Mouse (Mus musculus): ENCODE data around the gene Kif28. TPM values are rescaled to one million over a fixed set of nuclear protein-coding genes. Genes with fewer than 3 reads are reported as not detected.
"Not testable (repeated sequence)": the region's sequence is repeated elsewhere in the genome, so short reads cannot be mapped to it uniquely, and the experiment has no call there.

Gene Kif28
- total RNA-seq, 2 experiments from 2014 or later, result 0.23 TPM; not detected in 1

DNA sequence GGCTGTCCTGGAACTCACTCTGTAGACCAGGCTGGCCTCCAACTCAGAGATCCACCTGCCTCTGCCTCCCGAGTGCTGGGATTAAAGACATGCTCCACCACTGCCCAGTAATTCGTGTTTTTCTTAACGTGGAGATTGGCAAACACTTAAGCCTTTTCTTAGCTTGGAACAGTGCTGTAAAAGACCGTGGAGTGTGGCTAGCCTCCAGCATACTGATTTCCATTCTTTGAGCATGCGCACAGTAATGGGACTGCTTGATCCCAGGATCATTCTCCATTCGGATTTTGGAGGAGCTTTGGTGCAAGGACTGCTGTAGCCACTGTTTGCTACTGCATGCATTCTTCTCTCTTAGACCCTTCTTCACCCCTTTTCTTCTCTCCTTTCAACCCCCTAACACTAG, 55.6 kb downstream of the Kif28 start:
- no peak for DNase-seq (ENCODE audit: extremely low spot score in 1 of 2, low spot score in 2 of 2)
- TF ChIP-seq CTCF (IDR thresholded peaks at IDR 0.05), result no peak
- no peak overlapping the region for H3K4me3 ChIP-seq
- H3K27ac ChIP-seq, result no peak overlapping the region
- intact Hi-C loops (cut with DNase I), result no loop called here

DNA sequence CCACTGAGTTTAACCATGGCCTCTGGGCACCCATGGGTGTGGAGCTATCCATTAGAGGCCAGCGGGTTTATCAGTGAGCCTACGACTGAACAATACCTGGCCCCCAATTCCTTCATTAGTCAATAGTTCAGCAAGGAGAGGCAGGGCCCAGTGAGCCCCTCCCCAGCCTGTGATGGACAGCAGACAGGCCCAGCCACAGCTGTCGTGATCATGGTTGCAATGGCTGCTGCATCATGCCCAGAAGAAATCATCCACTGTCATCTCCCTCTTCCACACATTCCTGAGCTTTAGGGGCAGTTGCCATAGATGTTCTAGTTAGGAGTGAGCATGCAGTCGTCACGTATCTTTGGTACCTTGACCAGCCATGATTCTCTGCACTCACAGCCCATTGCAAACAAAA, 56.2 kb downstream of the Kif28 start:
- intact Hi-C loops (cut with DNase I), result no loop called here
- H3K27ac ChIP-seq, result no peak overlapping the region
- TF ChIP-seq CTCF (IDR thresholded peaks at IDR 0.05), result no peak
- H3K4me3 ChIP-seq, result no peak overlapping the region
- DNase-seq (ENCODE audit: extremely low spot score in 1 of 2, low spot score in 2 of 2), result no peak

DNA sequence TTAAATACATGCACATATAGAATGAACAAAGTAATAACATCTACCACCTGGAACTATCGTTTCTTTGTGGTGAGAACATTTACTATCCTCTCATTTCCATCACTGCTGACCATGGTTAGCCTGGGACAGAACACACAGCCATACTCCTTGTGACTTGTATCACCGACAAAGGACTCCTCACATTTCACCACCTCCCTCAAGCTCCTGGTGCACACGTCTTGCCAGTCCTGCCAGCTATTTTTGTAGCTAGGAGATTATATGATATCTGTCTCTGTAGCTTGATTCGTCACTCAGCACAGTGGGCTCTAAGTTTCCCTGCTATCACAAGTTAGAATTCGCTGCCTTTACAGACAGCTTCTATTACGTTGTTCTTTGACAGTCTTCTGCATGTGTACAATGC, 56.7 kb downstream of the Kif28 start:
- intact Hi-C loops (cut with DNase I), result no loop called here
- no peak for TF ChIP-seq CTCF (IDR thresholded peaks at IDR 0.05)
- no peak overlapping the region for H3K27ac ChIP-seq
- H3K4me3 ChIP-seq, result no peak overlapping the region
- DNase-seq (ENCODE audit: extremely low spot score in 1 of 2, low spot score in 2 of 2), result no peak

DNA sequence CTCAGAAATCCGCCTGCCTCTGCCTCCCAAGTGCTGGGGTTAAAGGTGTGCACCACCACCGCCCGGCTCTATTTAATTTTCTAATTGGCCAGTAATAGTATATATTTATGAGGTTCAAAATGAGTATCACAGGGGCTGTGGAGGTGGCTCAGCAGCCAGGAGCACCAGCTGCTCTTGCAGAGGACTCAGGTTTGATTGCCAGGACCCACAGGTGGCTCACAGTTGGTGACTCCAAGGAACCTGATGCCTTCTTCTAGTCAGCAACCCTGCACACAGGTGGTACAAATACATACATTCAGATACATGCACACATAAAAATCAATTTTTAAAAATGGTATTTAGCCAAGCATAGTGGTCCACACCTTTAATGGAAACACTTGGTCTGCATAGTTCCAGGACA, 57.1 kb downstream of the Kif28 start:
- TF ChIP-seq CTCF (IDR thresholded peaks at IDR 0.05), result no peak
- H3K27ac ChIP-seq, result no peak overlapping the region
- intact Hi-C loops (cut with DNase I), result no loop called here
- no peak overlapping the region for H3K4me3 ChIP-seq
- DNase-seq (ENCODE audit: extremely low spot score in 1 of 2, low spot score in 2 of 2), result no peak

DNA sequence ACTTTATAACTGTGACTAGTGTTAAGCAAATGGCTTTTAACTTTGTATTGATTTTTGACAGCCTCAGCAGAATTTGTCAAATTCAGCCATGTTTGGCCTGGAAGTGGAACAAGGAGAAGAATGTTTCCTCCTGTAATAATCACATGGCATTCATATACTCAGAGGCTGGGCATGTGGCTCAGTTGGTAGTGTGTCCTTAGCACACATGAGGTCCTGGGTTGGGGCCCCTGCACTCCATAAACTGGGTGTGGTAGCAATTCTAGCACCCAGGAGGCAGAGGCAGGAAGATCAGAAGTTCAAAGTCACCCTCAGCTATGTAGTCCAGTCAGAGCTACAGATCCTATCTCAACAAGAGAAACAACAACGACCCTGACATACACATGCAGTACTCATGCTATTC, 57.8 kb downstream of the Kif28 start:
- intact Hi-C loops (cut with DNase I), result no loop called here
- DNase-seq (ENCODE audit: extremely low spot score in 1 of 2, low spot score in 2 of 2), result no peak

DNA sequence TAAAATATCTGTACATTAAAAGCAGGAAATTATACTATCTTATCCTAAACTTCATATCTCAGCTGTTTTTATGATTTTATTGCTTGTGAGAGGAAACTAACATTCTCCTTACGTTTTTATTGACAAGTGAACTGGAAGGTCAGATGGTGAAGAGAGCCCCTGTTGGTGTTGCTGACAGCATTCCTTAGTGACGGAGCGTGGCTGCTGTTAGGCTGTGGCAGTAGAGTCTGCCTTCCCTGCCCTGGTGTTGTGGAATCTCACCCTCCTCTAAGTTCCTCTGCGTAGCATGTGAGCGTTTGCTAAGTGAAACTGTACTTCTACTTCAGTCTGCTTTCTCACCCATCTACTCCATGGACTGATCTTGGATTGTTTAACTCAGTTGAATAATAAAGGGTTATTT, 58.3 kb downstream of the Kif28 start:
- intact Hi-C loops (cut with DNase I), result no loop called here
- no peak overlapping the region for H3K4me3 ChIP-seq
- TF ChIP-seq CTCF (IDR thresholded peaks at IDR 0.05), result no peak
- H3K27ac ChIP-seq, result no peak overlapping the region
- no peak for DNase-seq (ENCODE audit: extremely low spot score in 1 of 2, low spot score in 2 of 2)

More for the DNA sequence above, 57.8 kb downstream of the Kif28 start:
- no peak overlapping the region for H3K4me3 ChIP-seq
- no peak overlapping the region for H3K27ac ChIP-seq
- TF ChIP-seq CTCF (IDR thresholded peaks at IDR 0.05), result no peak

DNA sequence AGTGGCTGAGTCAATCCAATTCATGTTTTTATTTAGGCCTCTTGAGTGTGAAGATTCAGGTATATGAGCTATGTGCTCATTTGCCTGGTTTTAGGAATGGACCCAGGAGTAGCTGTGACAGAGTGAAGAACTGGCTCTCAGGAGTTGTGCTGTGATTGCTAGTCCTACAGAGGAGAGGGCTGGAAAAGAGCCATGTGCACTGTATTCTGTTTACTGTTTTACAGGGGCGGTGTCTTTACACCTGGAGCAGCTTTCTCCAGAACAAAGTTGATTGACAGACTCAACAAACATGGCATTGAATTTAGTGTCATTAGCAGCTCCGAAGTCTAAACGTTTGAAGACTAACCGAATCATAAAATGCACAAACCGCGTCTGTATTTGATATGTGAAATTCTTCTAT, 58.7 kb downstream of the Kif28 start:
- no peak for TF ChIP-seq CTCF (IDR thresholded peaks at IDR 0.05)
- H3K4me3 ChIP-seq, result no peak overlapping the region
- no peak for DNase-seq (ENCODE audit: extremely low spot score in 1 of 2, low spot score in 2 of 2)
- intact Hi-C loops (cut with DNase I), result no loop called here
- no peak overlapping the region for H3K27ac ChIP-seq

DNA sequence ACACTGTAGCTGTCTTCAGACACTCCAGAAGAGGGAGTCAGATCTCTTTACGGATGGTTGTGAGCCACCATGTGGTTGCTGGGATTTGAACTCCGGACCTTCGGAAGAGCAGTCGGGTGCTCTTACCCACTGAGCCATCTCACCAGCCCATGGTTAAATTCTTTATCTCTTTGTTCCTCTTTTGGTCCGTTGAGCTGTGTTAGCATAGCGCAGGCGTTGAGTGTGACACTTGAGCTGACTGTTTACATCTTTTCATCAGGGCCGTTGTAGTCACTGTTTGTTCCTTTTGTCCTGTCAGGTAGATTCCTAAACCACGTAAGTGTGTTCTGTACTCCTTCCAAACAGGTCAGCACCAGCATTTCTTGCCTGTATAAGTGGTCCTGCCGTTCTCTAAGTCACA, 62.3 kb downstream of the Kif28 start:
- DNase-seq (ENCODE audit: extremely low spot score in 1 of 2, low spot score in 2 of 2); H3K4me3 ChIP-seq; intact Hi-C loops (cut with DNase I); H3K27ac ChIP-seq: not testable (repeated sequence)

DNA sequence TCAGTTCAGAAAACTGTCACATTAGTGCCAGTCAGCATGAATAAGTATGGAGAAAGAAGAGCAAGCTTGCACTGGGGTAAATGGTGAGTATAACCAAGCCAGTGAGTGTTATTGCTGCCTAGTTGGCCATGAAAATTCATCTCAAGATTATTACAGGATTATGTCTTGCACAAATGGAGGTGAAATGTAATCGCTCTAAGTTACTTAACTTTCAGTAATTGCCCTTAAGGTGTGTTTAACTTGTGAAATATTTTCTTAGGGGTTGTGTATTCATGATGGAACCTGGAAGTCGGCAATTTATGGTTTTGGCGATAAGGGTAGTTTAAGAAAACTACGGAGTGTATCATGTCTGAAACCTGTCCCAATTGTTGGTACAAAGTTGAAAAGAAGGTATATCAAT, 65.7 kb downstream of the Kif28 start:
- intact Hi-C loops (cut with DNase I), result no loop called here
- no peak for DNase-seq (ENCODE audit: extremely low spot score in 1 of 2, low spot score in 2 of 2)
- H3K27ac ChIP-seq, result no peak overlapping the region
- H3K4me3 ChIP-seq, result no peak overlapping the region
- no peak for TF ChIP-seq CTCF (IDR thresholded peaks at IDR 0.05)

DNA sequence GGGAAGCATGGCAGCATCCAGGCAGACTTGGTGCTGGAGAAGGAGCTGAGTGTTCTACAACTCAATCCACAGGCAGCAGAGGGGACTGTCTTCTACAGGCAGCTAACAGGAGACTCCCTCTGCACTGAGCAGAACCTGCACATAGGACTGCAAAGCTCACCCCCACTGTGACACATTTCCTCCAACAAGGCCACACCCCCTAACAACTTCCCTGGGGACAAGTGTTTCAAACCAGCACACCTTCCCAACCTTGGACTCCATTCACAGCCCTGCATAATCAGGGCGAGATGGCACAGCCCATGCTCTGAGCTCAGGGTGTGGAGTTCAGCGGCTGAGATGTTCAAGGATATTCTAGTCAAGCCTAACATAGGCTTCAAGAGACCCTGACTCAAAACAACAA, 68.0 kb downstream of the Kif28 start:
- intact Hi-C loops (cut with DNase I), result no loop called here
- Histone ChIP-seq H3K27ac (no peak overlapping the region), H3K4me3 (no peak overlapping the region)
- no peak for DNase-seq (ENCODE audit: extremely low spot score in 1 of 2, low spot score in 2 of 2)
- TF ChIP-seq CTCF (IDR thresholded peaks at IDR 0.05), result no peak

DNA sequence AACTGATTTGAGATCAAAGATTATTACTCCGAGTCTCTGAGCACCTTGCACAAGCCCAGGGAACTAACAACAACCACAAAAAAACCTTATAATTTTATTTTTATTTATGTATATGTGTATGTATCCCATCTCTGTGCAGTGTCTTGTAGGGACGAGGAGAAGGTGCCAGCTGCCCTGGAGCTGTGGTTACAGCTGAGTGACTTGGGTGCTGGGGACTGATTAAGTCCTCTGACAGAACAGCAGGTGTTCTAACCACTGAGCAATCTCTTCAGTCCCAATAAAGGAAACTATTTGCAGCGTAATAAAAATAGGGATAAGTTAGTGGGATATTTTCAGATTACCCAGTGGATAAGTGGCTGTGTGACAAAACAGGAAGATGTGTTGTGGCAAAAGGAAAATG, 70.7 kb downstream of the Kif28 start:
- no peak for DNase-seq (ENCODE audit: extremely low spot score in 1 of 2, low spot score in 2 of 2)
- intact Hi-C loops (cut with DNase I), result no loop called here
- TF ChIP-seq CTCF (IDR thresholded peaks at IDR 0.05), result no peak
- Histone ChIP-seq H3K27ac (no peak overlapping the region), H3K4me3 (no peak overlapping the region)

DNA sequence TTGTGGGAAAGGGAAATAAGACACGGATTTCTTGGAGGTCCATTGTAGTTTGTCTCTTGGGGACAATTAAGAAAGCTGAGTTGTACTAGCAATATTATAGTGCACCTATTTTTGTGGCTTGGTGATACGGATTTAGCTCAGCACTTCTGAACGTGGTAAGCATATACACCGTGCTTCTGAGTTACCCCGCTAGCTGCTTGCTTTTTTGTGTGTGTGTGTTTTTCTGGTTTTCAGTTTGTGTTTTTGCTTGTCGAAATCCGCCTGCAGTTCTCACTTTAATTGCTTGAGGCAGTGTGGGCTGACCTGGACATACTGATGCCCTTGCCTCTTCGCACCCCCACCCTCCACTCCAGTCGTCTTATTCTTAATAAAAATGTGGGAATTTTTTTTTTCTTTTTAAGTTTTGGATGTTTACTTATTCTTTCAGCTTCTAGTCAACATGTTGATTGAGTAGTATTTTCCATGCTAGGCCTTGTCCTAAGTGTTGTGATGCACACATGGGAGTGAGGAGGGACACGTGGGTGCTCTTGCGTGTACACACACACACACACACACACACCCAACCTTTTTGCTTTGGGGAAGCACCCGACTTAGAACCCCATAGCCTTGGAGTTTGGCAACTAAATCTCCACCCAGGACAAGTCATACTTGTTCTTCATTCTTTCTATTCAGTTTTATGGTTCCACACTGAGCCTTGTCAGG, 76.1 kb downstream of the Kif28 start:
- Histone ChIP-seq H3K27ac (peak overlapping the region; percentile 80; the same call in 1 of the 2 replicates), H3K4me3 (peak overlapping the region; percentile 88)
- intact Hi-C loops (cut with DNase I), result no loop called here
- DNase-seq (ENCODE audit: extremely low spot score in 1 of 2, low spot score in 2 of 2), result no peak
- no peak; the same call in 1 of the 2 replicates for TF ChIP-seq CTCF (IDR thresholded peaks at IDR 0.05)

DNA sequence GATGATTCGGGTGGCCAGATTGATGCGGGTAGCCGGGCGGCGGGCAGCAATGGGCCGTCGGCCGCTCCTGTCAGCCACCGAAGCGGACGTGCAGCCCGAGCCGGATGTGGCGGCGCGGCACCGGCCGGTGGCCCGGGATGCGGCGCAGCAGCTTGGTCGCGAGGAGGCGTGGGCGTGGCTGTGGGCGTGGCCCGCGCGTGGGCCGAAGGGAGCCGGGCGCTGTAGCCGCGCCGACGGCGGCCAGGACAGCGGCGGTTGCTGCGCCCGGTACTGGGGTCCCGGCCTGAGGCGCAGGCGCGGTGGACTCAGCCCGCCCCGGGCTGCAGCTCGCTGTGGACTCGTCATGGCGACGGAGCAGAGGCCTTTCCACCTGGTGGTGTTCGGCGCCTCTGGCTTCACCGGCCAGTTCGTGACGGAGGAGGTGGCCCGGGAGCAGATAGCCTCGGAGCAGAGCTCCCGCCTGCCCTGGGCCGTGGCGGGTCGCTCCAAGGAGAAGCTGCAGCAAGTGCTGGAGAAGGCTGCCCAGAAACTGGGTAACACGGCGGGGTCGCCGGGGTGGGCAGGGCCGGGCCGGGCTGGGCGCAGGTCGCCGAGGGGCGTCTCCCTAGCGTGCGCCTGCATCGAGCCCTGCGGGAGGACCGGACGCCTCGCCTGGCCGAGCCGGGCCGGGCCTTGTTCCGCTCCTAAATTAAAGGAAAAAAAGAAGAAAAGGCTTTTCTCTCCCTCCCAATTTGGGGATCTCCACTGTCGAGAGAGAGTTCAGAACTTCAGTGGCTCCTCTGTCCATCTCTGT, 76.9 kb downstream of the Kif28 start, which contains the start of gene Sccpdh:
Gene Sccpdh (plus strand): TSS at position 198 of the 793 bp plus-strand sequence.
- peak within 1 kb of the TSS; percentile 80 for H3K27ac ChIP-seq
- intact Hi-C loops (cut with DNase I), result no loop called here
- peak within 1 kb of the TSS; percentile 88 for H3K4me3 ChIP-seq
- no peak; the same call in 1 of the 2 replicates for TF ChIP-seq CTCF (IDR thresholded peaks at IDR 0.05)
- DNase-seq (ENCODE audit: extremely low spot score in 1 of 2, low spot score in 2 of 2), result peak; percentile 82 to 85
